ENCODE assay signal across 18 mouse cellular contexts in the genomic region with DNA sequence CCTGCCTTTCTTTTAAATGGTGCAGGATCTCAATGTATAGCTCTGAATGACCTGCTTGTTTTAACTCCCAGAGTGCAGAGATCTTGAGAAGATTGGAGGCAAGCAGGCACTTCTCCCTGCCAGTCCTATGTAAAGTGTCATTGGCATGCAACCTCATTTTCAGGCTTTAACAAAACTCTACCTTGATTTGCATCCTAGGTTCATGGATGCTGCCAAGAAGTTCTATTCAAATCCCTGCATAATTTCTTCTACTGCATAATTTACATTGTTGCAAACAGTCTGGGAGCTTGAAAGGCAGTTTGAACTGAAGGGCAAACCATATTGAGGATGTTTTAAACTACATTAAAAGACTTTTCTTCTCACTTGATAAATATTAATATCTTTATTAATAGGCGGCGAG.
"Had no signal": no experiment of that assay in that cellular context is flagged by ENCODE, and none has a peak within 500 bp of the region (broad histone marks: within the 10 kb centered on the region; RNA-seq: fewer than 3 reads in every experiment).

No protein-coding gene starts in this region.

- H3K4me2 ChIP-seq: liver, embryonic 13.5 days; midbrain, embryonic 12.5 days; neural tube, embryonic 12.5 days; neural tube, embryonic 15.5 days; stomach, embryonic 15.5 days had no signal

- H3K9ac ChIP-seq: liver, embryonic 13.5 days; midbrain, embryonic 12.5 days; neural tube, embryonic 12.5 days; neural tube, embryonic 15.5 days; stomach, embryonic 15.5 days had no signal

- DNase-seq: kidney, adult 2 months; kidney, postnatal 25 days; layer of hippocampus, postnatal 36 days; liver, embryonic 13.5 days; lung, adult 2 months; lung, postnatal 14 days; lung, postnatal 4 days; right cerebral cortex, adult 18-20 months; right cerebral cortex, postnatal 25 days; spleen, adult 18-20 months; thymus, postnatal 25 days had no signal

- H3K4me1 ChIP-seq: liver, embryonic 13.5 days; midbrain, embryonic 12.5 days; neural tube, embryonic 12.5 days; neural tube, embryonic 15.5 days; stomach, embryonic 15.5 days had no signal

- H3K27ac ChIP-seq: kidney, postnatal 0 days; layer of hippocampus, adult 2 months; left cerebral cortex, adult 2 months; liver, embryonic 13.5 days; midbrain, embryonic 12.5 days; neural tube, embryonic 12.5 days; neural tube, embryonic 15.5 days; stomach, embryonic 15.5 days had no signal

- H3K4me3 ChIP-seq: layer of hippocampus, adult 2 months; left cerebral cortex, adult 2 months; liver, embryonic 13.5 days; midbrain, embryonic 12.5 days; neural tube, embryonic 12.5 days; neural tube, embryonic 15.5 days; stomach, embryonic 15.5 days had no signal

- H3K9me3 ChIP-seq: liver, embryonic 13.5 days; midbrain, embryonic 12.5 days; neural tube, embryonic 12.5 days; neural tube, embryonic 15.5 days; stomach, embryonic 15.5 days had no signal

- H3K27me3 ChIP-seq: liver, embryonic 13.5 days; midbrain, embryonic 12.5 days; neural tube, embryonic 12.5 days; neural tube, embryonic 15.5 days; stomach, embryonic 15.5 days had no signal

- H3K36me3 ChIP-seq: liver, embryonic 13.5 days; midbrain, embryonic 12.5 days; neural tube, embryonic 12.5 days; neural tube, embryonic 15.5 days; stomach, embryonic 15.5 days had no signal
